In the genomic region with DNA sequence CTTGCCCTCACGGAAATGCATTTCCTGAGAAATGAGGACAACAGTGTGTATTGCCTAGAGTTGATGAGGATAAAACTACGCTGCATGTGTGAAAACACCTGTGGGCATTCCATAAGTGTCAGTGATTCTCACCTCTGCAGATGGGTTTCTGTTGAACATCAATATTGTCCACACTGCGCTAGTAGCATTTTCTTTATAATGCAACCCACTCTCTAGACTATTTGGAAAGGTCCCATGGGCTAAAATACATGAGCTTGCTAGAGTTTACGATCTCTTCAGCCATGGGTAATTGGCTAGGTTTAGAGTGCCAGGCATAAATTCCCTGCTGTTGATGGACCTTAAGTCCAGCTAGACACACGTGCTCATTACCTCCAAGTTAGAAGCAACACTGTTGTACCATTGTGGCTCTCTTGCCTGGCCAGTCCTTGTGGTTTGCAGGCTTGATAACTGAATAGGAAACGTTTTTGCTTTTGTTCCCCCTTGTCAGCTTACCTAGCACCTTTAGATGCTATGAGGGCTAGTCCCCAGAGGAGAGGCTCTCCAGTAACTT, we compare ENCODE assay signal across 24 mouse cellular contexts.
"Had no signal": no experiment of that assay in that cellular context is flagged by ENCODE, and none has a peak within 500 bp of the region (broad histone marks: within the 10 kb centered on the region; RNA-seq: fewer than 3 reads in every experiment).

No protein-coding gene starts in this region.

- H3K4me1 ChIP-seq: heart, embryonic 12.5 days; hindbrain, embryonic 10.5 days; hindbrain, embryonic 12.5 days; kidney, embryonic 15.5 days; limb, embryonic 15.5 days; liver, embryonic 12.5 days had no signal

- H3K36me3 ChIP-seq: heart, embryonic 12.5 days; hindbrain, embryonic 10.5 days; hindbrain, embryonic 12.5 days; kidney, embryonic 15.5 days; limb, embryonic 13.5 days; limb, embryonic 15.5 days; liver, embryonic 12.5 days had no signal

- H3K27ac ChIP-seq: hindbrain, embryonic 10.5 days; hindbrain, embryonic 12.5 days; hindbrain, embryonic 14.5 days; kidney, embryonic 15.5 days; kidney, postnatal 0 days; limb, embryonic 13.5 days; limb, embryonic 15.5 days; liver, embryonic 12.5 days; liver, embryonic 14.5 days had no signal

- H3K4me2 ChIP-seq: heart, embryonic 12.5 days; hindbrain, embryonic 12.5 days; hindbrain, embryonic 14.5 days; kidney, embryonic 15.5 days; limb, embryonic 13.5 days; limb, embryonic 15.5 days; liver, embryonic 12.5 days had no signal

- H3K9ac ChIP-seq: heart, embryonic 12.5 days; hindbrain, embryonic 12.5 days; hindbrain, embryonic 14.5 days; kidney, embryonic 15.5 days; limb, embryonic 13.5 days; limb, embryonic 15.5 days; liver, embryonic 12.5 days; liver, embryonic 14.5 days had no signal

- DNase-seq: gastrocnemius, postnatal 14 days; gastrocnemius, postnatal 36 days; heart, adult 18-20 months; heart, postnatal 10 days; heart, postnatal 4 days; kidney, adult 11 months; kidney, adult 2 months; kidney, adult 9 months; kidney, postnatal 14 days; kidney, postnatal 36 days; layer of hippocampus, adult 9-11 months; layer of hippocampus, postnatal 36 days had no signal

- ATAC-seq: hindbrain, embryonic 16.5 days; intestine, embryonic 16.5 days; liver, embryonic 12.5 days had no signal

- H3K4me3 ChIP-seq: heart, embryonic 12.5 days; hindbrain, embryonic 10.5 days; hindbrain, embryonic 12.5 days; kidney, embryonic 15.5 days; limb, embryonic 13.5 days; limb, embryonic 15.5 days; liver, embryonic 12.5 days had no signal

- H3K9me3 ChIP-seq: hindbrain, embryonic 12.5 days; kidney, embryonic 15.5 days; limb, embryonic 13.5 days; limb, embryonic 15.5 days; liver, embryonic 12.5 days had no signal

- H3K27me3 ChIP-seq: heart, embryonic 12.5 days; hindbrain, embryonic 12.5 days; kidney, embryonic 15.5 days; limb, embryonic 13.5 days; limb, embryonic 15.5 days; liver, embryonic 12.5 days had no signal
